Mouse (Mus musculus): ENCODE results near the gene Dhx32. TPM values are rescaled to one million over a fixed set of nuclear protein-coding genes. Genes with fewer than 3 reads are reported as not detected.

The Dhx32 gene
- polyA plus RNA-seq, 1 experiment from 2014 or later = 51.0 TPM

- Histone ChIP-seq H3K27me3 (replicated peaks; ENCODE audit: control insufficient read depth, insufficient read depth, low read length) (no peaks in the 10 kb centered on the region), H3K4me2 (ENCODE audit: low read length) (no peak overlapping the region), H3K27ac (ENCODE audit: low read length) (no peak overlapping the region), H3K4me3 (replicated peaks; ENCODE audit: low read length) (no peak overlapping the region), H3K9ac (replicated peaks; ENCODE audit: low read depth, low read length) (no peak overlapping the region), H3K9me3 (ENCODE audit: control insufficient read depth, low read length) (no peaks in the 10 kb centered on the region), H3K36me3 (ENCODE audit: control insufficient read depth, insufficient read depth) (no peaks in the 10 kb centered on the region), H3K4me1 (replicated peaks; ENCODE audit: control insufficient read depth, insufficient read depth, low read length) (no peaks in the 10 kb centered on the region; the same call in 1 of the 2 replicates)
- WGBS = 74% methylated on average over 6 of the region's 6 CpGs
- no peak for ATAC-seq
These were observed 943 bp downstream of the Dhx32 start for GRCm38 (mm10) chr7:133781583-133781982.

- Histone ChIP-seq H3K27me3 (replicated peaks; ENCODE audit: control insufficient read depth, insufficient read depth, low read length) (no peaks in the 10 kb centered on the region), H3K4me2 (ENCODE audit: low read length) (peak within 1 kb of the TSS; percentile 88), H3K4me3 (replicated peaks; ENCODE audit: low read length) (peak within 1 kb of the TSS; percentile 85), H3K27ac (ENCODE audit: low read length) (no peak within 1 kb of the TSS), H3K9ac (replicated peaks; ENCODE audit: low read depth, low read length) (peak within 1 kb of the TSS; percentile 77), H3K36me3 (ENCODE audit: control insufficient read depth, insufficient read depth) (no peaks in the 10 kb centered on the region), H3K9me3 (ENCODE audit: control insufficient read depth, low read length) (no peaks in the 10 kb centered on the region), H3K4me1 (replicated peaks; ENCODE audit: control insufficient read depth, insufficient read depth, low read length) (peaks cover 11% of the 10 kb centered on the region)
- ATAC-seq = peak; percentile 94
- WGBS = under 1% methylated on average over 35 of the region's 45 CpGs
These were observed 5.9 kb downstream of the Dhx32 start, which contains the start of gene Fank1 for GRCm38 (mm10) chr7:133776626-133776996. TSS of gene Fank1 (plus strand) at chr7:133776861.

DNA sequence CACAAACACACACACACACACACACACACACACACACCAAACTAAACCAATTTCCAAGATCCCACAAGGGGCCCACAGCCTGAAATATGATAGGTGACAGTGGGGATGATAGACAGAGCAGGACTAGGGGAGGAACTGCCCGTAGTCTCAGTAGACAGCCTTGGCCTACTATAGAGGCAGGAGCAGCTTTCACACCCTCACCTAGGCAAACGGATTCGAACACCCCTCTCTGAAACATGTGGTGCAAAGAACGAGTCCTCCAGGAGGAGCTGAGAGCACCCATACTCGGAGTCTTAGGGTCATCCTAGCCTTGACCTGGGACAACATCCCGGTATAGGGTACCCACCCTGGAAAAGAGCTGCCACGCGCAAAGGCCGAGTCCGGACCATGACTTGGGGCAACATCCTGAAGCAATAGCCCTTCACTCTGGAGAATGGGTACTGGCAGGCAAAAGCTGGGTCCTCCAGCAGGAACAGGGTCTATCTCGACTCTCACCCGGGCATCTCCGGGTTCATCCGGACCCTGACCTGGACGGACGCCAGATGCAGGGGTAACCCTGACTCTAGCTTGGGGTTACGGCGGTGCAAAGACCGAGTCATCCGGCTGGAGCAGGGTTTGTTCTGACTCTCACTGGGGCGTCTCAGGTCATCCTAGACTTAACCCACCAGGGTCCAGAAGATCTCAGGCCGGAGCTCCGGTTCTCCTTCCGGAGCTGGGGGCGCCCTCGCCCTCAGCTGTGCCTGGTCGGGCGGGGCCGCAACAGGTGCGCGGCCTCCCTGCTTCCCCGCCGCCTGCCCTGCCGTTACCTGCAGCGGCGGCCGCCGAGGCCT, 6.5 kb downstream of the Dhx32 start:
- WGBS = 2% methylated on average over 36 of the region's 38 CpGs
- H3K27ac ChIP-seq (ENCODE audit: low read length) = no peak overlapping the region
- no peaks in the 10 kb centered on the region for H3K9me3 ChIP-seq (ENCODE audit: control insufficient read depth, low read length)
- H3K4me2 ChIP-seq (ENCODE audit: low read length) = peak overlapping the region; percentile 88
- H3K9ac ChIP-seq (replicated peaks; ENCODE audit: low read depth, low read length) = peak overlapping the region; percentile 77
- ATAC-seq = peak; percentile 32
- H3K36me3 ChIP-seq (ENCODE audit: control insufficient read depth, insufficient read depth) = no peaks in the 10 kb centered on the region
- peaks cover 11% of the 10 kb centered on the region for H3K4me1 ChIP-seq (replicated peaks; ENCODE audit: control insufficient read depth, insufficient read depth, low read length)
- H3K27me3 ChIP-seq (replicated peaks; ENCODE audit: control insufficient read depth, insufficient read depth, low read length) = no peaks in the 10 kb centered on the region
- peak overlapping the region; percentile 85 for H3K4me3 ChIP-seq (replicated peaks; ENCODE audit: low read length)

DNA sequence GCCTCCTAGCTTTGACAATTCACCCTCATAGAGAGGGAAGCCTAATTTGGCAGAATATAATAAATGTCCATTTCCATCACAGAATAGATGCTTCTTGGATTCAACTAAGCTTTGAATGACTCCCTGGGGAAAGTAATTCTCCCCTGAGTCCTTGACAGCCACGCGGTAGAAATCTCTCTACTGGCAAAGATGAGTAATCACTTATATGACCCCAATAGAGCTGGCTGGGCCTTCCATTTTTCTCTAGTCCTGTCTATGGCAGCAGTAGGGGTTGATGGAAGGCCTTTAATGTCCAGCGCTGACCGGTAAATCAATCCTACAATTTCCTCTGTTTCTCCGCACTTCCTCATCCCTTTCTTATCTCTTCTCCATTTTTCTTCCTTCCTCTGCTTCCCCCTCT, 7.3 kb downstream of the Dhx32 start:
- no peaks in the 10 kb centered on the region for H3K36me3 ChIP-seq (ENCODE audit: control insufficient read depth, insufficient read depth)
- H3K4me3 ChIP-seq (replicated peaks; ENCODE audit: low read length) = no peak overlapping the region
- WGBS = 69% methylated on average over 5 of the region's 5 CpGs
- H3K9me3 ChIP-seq (ENCODE audit: control insufficient read depth, low read length) = no peaks in the 10 kb centered on the region
- no peak overlapping the region for H3K27ac ChIP-seq (ENCODE audit: low read length)
- peaks cover 11% of the 10 kb centered on the region for H3K4me1 ChIP-seq (replicated peaks; ENCODE audit: control insufficient read depth, insufficient read depth, low read length)
- no peak overlapping the region for H3K9ac ChIP-seq (replicated peaks; ENCODE audit: low read depth, low read length)
- no peak for ATAC-seq
- no peaks in the 10 kb centered on the region for H3K27me3 ChIP-seq (replicated peaks; ENCODE audit: control insufficient read depth, insufficient read depth, low read length)
- peak overlapping the region; percentile 88 for H3K4me2 ChIP-seq (ENCODE audit: low read length)

GRCm38 (mm10) chr7:133768517-133768916, 14.0 kb downstream of the Dhx32 start:
- peak overlapping the region; percentile 62 for H3K27ac ChIP-seq (ENCODE audit: low read length)
- peaks cover 33% of the 10 kb centered on the region for H3K4me1 ChIP-seq (replicated peaks; ENCODE audit: control insufficient read depth, insufficient read depth, low read length)
- H3K4me3 ChIP-seq (replicated peaks; ENCODE audit: low read length) = no peak overlapping the region
- no peak for ATAC-seq
- no peak overlapping the region for H3K4me2 ChIP-seq (ENCODE audit: low read length)
- H3K9ac ChIP-seq (replicated peaks; ENCODE audit: low read depth, low read length) = no peak overlapping the region
- no peaks in the 10 kb centered on the region for H3K27me3 ChIP-seq (replicated peaks; ENCODE audit: control insufficient read depth, insufficient read depth, low read length)
- H3K9me3 ChIP-seq (ENCODE audit: control insufficient read depth, low read length) = no peaks in the 10 kb centered on the region
- no peaks in the 10 kb centered on the region for H3K36me3 ChIP-seq (ENCODE audit: control insufficient read depth, insufficient read depth)
- 62% methylated on average over 5 of the region's 5 CpGs for WGBS

- peaks cover 33% of the 10 kb centered on the region for H3K4me1 ChIP-seq (replicated peaks; ENCODE audit: control insufficient read depth, insufficient read depth, low read length)
- H3K27me3 ChIP-seq (replicated peaks; ENCODE audit: control insufficient read depth, insufficient read depth, low read length) = no peaks in the 10 kb centered on the region
- H3K27ac ChIP-seq (ENCODE audit: low read length) = peak overlapping the region; percentile 62
- 45% methylated on average over 4 of the region's 4 CpGs for WGBS
- ATAC-seq = no peak
- H3K4me2 ChIP-seq (ENCODE audit: low read length) = no peak overlapping the region
- no peaks in the 10 kb centered on the region for H3K9me3 ChIP-seq (ENCODE audit: control insufficient read depth, low read length)
- no peaks in the 10 kb centered on the region for H3K36me3 ChIP-seq (ENCODE audit: control insufficient read depth, insufficient read depth)
- no peak overlapping the region for H3K9ac ChIP-seq (replicated peaks; ENCODE audit: low read depth, low read length)
- H3K4me3 ChIP-seq (replicated peaks; ENCODE audit: low read length) = no peak overlapping the region
These were observed 14.5 kb downstream of the Dhx32 start for GRCm38 (mm10) chr7:133768027-133768426.

DNA sequence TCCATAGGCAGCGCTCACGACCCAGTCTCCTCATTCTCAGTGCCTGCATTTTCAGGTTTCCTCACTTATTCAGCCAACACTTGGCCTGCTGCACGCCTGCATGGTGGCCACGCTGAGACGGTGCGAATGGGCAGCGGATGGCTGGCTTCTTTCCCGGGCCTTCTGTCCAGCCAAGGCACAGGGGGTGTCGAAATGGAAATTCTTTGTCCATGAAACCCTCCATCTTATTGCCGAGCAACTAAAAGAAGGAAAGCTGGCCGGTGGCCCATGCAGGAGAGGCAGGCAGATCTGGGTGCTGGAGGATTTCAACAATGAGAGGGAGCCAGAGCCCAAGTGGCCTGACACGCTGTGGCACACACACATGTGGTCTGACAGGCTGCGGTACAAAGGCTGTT, 16.7 kb downstream of the Dhx32 start:
- Histone ChIP-seq H3K27ac (ENCODE audit: low read length) (peak overlapping the region; percentile 86), H3K4me1 (replicated peaks; ENCODE audit: control insufficient read depth, insufficient read depth, low read length) (peaks cover 33% of the 10 kb centered on the region), H3K9ac (replicated peaks; ENCODE audit: low read depth, low read length) (peak overlapping the region; percentile 33), H3K4me2 (ENCODE audit: low read length) (0 out of 2 replicates have a peak overlapping the region, but pooled peaks have one; percentile 10), H3K27me3 (replicated peaks; ENCODE audit: control insufficient read depth, insufficient read depth, low read length) (no peaks in the 10 kb centered on the region), H3K4me3 (replicated peaks; ENCODE audit: low read length) (no peak overlapping the region), H3K9me3 (ENCODE audit: control insufficient read depth, low read length) (no peaks in the 10 kb centered on the region), H3K36me3 (ENCODE audit: control insufficient read depth, insufficient read depth) (no peaks in the 10 kb centered on the region)
- 13% methylated on average over 13 of the region's 13 CpGs for WGBS
- peak; percentile 88 for ATAC-seq

- peak overlapping the region; percentile 33 for H3K9ac ChIP-seq (replicated peaks; ENCODE audit: low read depth, low read length)
- no peaks in the 10 kb centered on the region for H3K9me3 ChIP-seq (ENCODE audit: control insufficient read depth, low read length)
- H3K4me1 ChIP-seq (replicated peaks; ENCODE audit: control insufficient read depth, insufficient read depth, low read length) = peaks cover 33% of the 10 kb centered on the region
- H3K36me3 ChIP-seq (ENCODE audit: control insufficient read depth, insufficient read depth) = no peaks in the 10 kb centered on the region
- H3K4me3 ChIP-seq (replicated peaks; ENCODE audit: low read length) = no peak overlapping the region
- peak; percentile 39 for ATAC-seq
- WGBS = 23% methylated on average over 10 of the region's 10 CpGs
- H3K4me2 ChIP-seq (ENCODE audit: low read length) = 0 out of 2 replicates have a peak overlapping the region, but pooled peaks have one; percentile 10
- no peaks in the 10 kb centered on the region for H3K27me3 ChIP-seq (replicated peaks; ENCODE audit: control insufficient read depth, insufficient read depth, low read length)
- peak overlapping the region; percentile 86 for H3K27ac ChIP-seq (ENCODE audit: low read length)
These were observed 17.2 kb downstream of the Dhx32 start for GRCm38 (mm10) chr7:133765240-133765848.

GRCm38 (mm10) chr7:133764425-133764824, 18.1 kb downstream of the Dhx32 start:
- WGBS = 87% methylated on average over 2 of the region's 2 CpGs
- no peak overlapping the region; the same call in 1 of the 2 replicates for H3K27ac ChIP-seq (ENCODE audit: low read length)

More at GRCm38 (mm10) chr7:133764425-133764824, 18.1 kb downstream of the Dhx32 start:
- Histone ChIP-seq H3K9ac (replicated peaks; ENCODE audit: low read depth, low read length) (no peak overlapping the region), H3K4me3 (replicated peaks; ENCODE audit: low read length) (no peak overlapping the region), H3K4me1 (replicated peaks; ENCODE audit: control insufficient read depth, insufficient read depth, low read length) (peaks cover 42% of the 10 kb centered on the region), H3K9me3 (ENCODE audit: control insufficient read depth, low read length) (no peaks in the 10 kb centered on the region), H3K4me2 (ENCODE audit: low read length) (no peak overlapping the region), H3K27me3 (replicated peaks; ENCODE audit: control insufficient read depth, insufficient read depth, low read length) (no peaks in the 10 kb centered on the region), H3K36me3 (ENCODE audit: control insufficient read depth, insufficient read depth) (no peaks in the 10 kb centered on the region)
- ATAC-seq = no peak
